Mouse (Mus musculus) embryo, embryonic 10 days (tissue): ENCODE data around the gene Olfr309.
"Not testable (repeated sequence)": the region's sequence is repeated elsewhere in the genome, so short reads cannot be mapped to it uniquely, and the experiment has no call there.

Experiments
- DNase-seq: peaks from one replicate; pipeline ENCODE4 v3.0.0-alpha.2; 2015; ENCODE audit warnings: low spot score

Olfr309 gene

DNA sequence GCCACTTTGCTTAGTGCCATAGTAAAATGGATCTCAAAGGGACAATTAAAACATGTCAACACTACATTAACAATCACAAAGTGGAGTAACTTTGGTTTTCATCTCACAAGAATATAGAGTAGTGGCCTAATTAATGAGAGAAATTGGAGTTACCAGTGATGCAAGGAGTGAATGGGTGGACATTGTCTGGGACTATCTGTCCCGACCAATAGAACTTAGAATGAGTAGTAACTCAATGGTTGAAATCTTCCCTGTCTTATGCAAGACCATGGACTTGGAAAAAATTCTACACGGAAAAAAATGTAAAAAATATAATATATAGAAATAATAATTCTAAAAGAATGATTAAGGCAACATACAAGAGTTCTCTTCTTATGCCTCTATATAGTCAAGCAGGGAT is at the start of gene Olfr309:
Gene Olfr309, minus strand, starts transcription at position 101 of the 400 bp plus-strand sequence.
- DNase-seq = no peak

DNA sequence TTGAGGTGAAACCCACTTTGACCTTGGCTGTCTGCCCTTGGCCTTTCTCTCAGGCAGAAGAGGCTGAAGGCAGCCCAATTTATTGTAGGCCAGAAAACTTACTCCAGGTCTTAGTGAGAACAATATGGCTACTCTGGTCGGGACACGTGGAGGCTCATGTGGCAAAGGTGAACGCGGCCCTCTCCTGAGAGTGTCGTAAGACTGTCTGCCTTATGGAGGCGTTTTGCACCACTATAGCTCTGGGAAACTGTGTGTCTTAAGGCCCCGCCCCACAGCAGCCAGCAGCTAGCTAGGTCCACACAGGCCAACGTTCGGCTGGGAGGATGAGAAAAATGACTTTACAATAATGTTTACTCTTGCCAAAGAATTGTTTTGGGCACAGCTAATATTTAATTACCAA is 32.8 kb upstream of the Olfr309 start:
- DNase-seq = not testable (repeated sequence)

DNA sequence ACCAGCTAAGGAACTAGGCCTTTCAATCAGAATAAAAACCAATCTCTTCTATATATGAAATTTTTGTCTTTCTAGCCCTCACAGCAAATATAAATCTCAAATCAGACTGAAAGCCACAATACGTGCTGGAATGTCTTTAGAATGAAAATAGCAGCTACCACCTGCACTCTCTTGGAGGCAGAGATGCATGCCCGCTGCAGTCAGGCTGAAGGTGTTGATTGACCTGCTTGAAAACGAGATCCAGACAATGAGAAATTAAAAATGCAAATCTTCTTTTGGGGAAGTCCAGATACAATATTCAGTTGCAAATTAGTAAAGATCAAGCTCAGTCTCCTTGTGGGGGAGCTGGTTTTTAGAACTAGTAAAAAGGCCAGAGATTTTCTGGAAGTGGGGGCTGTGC is 30.7 kb upstream of the Olfr309 start:
- DNase-seq = no peak

- no peak for DNase-seq
These were observed 29.5 kb upstream of the Olfr309 start for GRCm38 (mm10) chr7:86342881-86343565.

GRCm38 (mm10) chr7:86337486-86337885 is 24.0 kb upstream of the Olfr309 start, which contains the start of gene Olfr307:
Gene Olfr307, minus strand, starts transcription at chr7:86337586.
- DNase-seq = no peak

DNA sequence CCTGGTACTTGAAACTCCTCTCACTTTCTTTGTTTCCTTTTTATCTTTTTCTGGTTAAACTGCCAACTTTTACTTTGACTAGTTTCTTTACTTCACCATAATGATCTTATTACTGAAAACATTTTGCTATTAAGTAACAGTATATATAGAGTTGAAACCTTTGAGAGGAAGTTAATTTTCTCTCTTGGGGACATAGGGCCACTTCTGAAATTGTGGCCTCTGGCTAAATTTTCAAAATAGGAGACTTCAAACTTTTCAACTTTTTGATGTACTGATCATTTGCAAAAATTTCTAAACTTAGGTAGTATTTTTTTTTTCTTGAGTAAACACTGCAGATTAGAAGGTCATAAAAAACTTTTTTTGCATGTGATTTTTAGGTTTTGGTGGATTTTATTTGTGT is 12.0 kb upstream of the Olfr309 start, which contains the start of gene Olfr308:
Gene Olfr308, minus strand, starts transcription at position 101 of the 400 bp plus-strand sequence.
- no peak for DNase-seq

DNA sequence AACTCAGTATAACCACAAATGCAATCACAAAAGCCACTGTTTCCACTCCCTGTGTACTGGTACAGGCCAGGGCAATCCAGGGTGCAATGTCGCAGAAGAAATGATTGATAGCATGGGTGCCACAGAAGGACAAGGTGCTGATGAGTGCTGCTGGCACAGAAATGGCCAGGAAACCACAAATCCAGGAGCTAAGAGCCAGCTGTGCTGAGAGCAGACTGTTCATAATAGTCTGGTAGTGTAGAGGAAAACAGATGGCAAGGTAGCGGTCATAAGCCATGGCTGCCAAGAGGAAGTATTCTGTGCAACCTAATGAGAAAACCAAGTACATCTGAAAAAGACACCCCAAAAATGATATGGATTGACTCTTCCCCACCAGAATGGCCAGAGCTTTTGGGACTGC is 7.8 kb upstream of the Olfr309 start:
- no peak for DNase-seq

GRCm38 (mm10) chr7:86277072-86277471 is 36.4 kb downstream of the Olfr309 start, which contains the start of gene Olfr310:
Gene Olfr310, minus strand, starts transcription at chr7:86277172.
- DNase-seq = no peak
